Mouse (Mus musculus): ENCODE measurements around the gene Spred2. TPM values are rescaled to one million over a fixed set of nuclear protein-coding genes. Genes with fewer than 3 reads are reported as not detected.

The Spred2 gene
- polyA plus RNA-seq, 1 experiment from 2014 or later, result 8.4 TPM

GRCm38 (mm10) chr11:19977687-19978086 lies 53.5 kb downstream of the Spred2 start:
- Histone ChIP-seq H3K4me3 (ENCODE audit: low read depth, low read length) (no peak overlapping the region), H3K9ac (ENCODE audit: low read length) (no peak overlapping the region), H3K36me3 (ENCODE audit: control insufficient read depth, insufficient read depth, low read length) (no peaks in the 10 kb centered on the region), H3K4me2 (ENCODE audit: low read length) (no peak overlapping the region), H3K4me1 (replicated peaks; ENCODE audit: control insufficient read depth, insufficient read depth, low read length) (peaks cover 36% of the 10 kb centered on the region), H3K27ac (ENCODE audit: low read depth) (no peak overlapping the region), H3K9me3 (ENCODE audit: control insufficient read depth, low read length) (no peaks in the 10 kb centered on the region), H3K27me3 (replicated peaks; ENCODE audit: control insufficient read depth, insufficient read depth, low read length) (no peaks in the 10 kb centered on the region)
- WGBS, result 77% methylated on average over 2 of the region's 2 CpGs
- no peak for ATAC-seq (replicated peaks; ENCODE audit: low FRiP score, low TSS enrichment, low read depth)
- no peak for DNase-seq (ENCODE audit: low spot score)

- H3K4me1 ChIP-seq (replicated peaks; ENCODE audit: control insufficient read depth, insufficient read depth, low read length), result peaks cover 36% of the 10 kb centered on the region
- no peak overlapping the region for H3K9ac ChIP-seq (ENCODE audit: low read length)
- 17% methylated on average over 14 of the region's 14 CpGs for WGBS
Observed at GRCm38 (mm10) chr11:19979338-19979737, 55.2 kb downstream of the Spred2 start.

GRCm38 (mm10) chr11:19982113-19982512 lies 57.9 kb downstream of the Spred2 start:
- WGBS, result 85% methylated on average over 6 of the region's 6 CpGs
- Histone ChIP-seq H3K9ac (ENCODE audit: low read length) (no peak overlapping the region), H3K4me2 (ENCODE audit: low read length) (no peak overlapping the region), H3K4me1 (replicated peaks; ENCODE audit: control insufficient read depth, insufficient read depth, low read length) (peaks cover 62% of the 10 kb centered on the region), H3K27me3 (replicated peaks; ENCODE audit: control insufficient read depth, insufficient read depth, low read length) (no peaks in the 10 kb centered on the region), H3K27ac (ENCODE audit: low read depth) (no peak overlapping the region), H3K36me3 (ENCODE audit: control insufficient read depth, insufficient read depth, low read length) (no peaks in the 10 kb centered on the region), H3K4me3 (ENCODE audit: low read depth, low read length) (no peak overlapping the region), H3K9me3 (ENCODE audit: control insufficient read depth, low read length) (no peaks in the 10 kb centered on the region)
- ATAC-seq (replicated peaks; ENCODE audit: low FRiP score, low TSS enrichment, low read depth) (no peak), DNase-seq (ENCODE audit: low spot score) (no peak)

More at GRCm38 (mm10) chr11:19979338-19979737, 55.2 kb downstream of the Spred2 start:
- Histone ChIP-seq H3K36me3 (ENCODE audit: control insufficient read depth, insufficient read depth, low read length) (no peaks in the 10 kb centered on the region), H3K4me3 (ENCODE audit: low read depth, low read length) (no peak overlapping the region), H3K9me3 (ENCODE audit: control insufficient read depth, low read length) (no peaks in the 10 kb centered on the region), H3K27ac (ENCODE audit: low read depth) (peak overlapping the region; percentile 76), H3K4me2 (ENCODE audit: low read length) (peak overlapping the region; percentile 44), H3K27me3 (replicated peaks; ENCODE audit: control insufficient read depth, insufficient read depth, low read length) (no peaks in the 10 kb centered on the region)
- ATAC-seq (replicated peaks; ENCODE audit: low FRiP score, low TSS enrichment, low read depth) (peak; percentile 89), DNase-seq (ENCODE audit: low spot score) (peak; percentile 73)

- WGBS, result 46% methylated on average over 6 of the region's 6 CpGs
Observed at GRCm38 (mm10) chr11:19982779-19983178, 58.6 kb downstream of the Spred2 start.

DNA sequence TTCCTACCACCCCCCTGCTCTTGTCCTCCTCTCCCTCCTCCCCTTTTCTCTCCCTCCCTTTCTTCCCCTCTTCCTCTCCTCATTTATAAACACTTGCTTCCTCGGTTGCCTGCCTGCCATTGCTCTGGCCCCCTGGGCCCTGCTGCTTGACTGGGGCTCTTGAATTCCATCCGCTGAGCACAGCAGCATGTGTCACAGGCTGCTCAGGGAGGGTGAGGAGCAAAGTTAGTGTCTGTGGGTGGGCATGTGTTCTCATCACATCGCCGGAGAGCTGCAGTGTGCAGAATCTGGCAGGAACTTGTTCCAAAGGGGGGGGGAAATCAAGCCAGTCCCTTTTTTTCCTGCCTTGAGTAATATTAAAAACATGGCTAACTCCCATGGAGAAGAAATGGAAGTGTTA lies 59.1 kb downstream of the Spred2 start:
- no peak overlapping the region for H3K4me3 ChIP-seq (ENCODE audit: low read depth, low read length)
- H3K4me2 ChIP-seq (ENCODE audit: low read length), result no peak overlapping the region; the same call in 1 of the 2 replicates
- H3K27ac ChIP-seq (ENCODE audit: low read depth), result peak overlapping the region; percentile 7; the same call in 1 of the 2 replicates
- DNase-seq (ENCODE audit: low spot score), result no peak
- H3K36me3 ChIP-seq (ENCODE audit: control insufficient read depth, insufficient read depth, low read length), result no peaks in the 10 kb centered on the region
- H3K9me3 ChIP-seq (ENCODE audit: control insufficient read depth, low read length), result no peaks in the 10 kb centered on the region
- H3K9ac ChIP-seq (ENCODE audit: low read length), result no peak overlapping the region
- no peak for ATAC-seq (replicated peaks; ENCODE audit: low FRiP score, low TSS enrichment, low read depth)
- peaks cover 71% of the 10 kb centered on the region for H3K4me1 ChIP-seq (replicated peaks; ENCODE audit: control insufficient read depth, insufficient read depth, low read length)
- WGBS, result 21% methylated on average over 4 of the region's 4 CpGs
- no peaks in the 10 kb centered on the region for H3K27me3 ChIP-seq (replicated peaks; ENCODE audit: control insufficient read depth, insufficient read depth, low read length)

More at GRCm38 (mm10) chr11:19982779-19983178, 58.6 kb downstream of the Spred2 start:
- no peak for ATAC-seq (replicated peaks; ENCODE audit: low FRiP score, low TSS enrichment, low read depth)
- Histone ChIP-seq H3K9ac (ENCODE audit: low read length) (no peak overlapping the region), H3K36me3 (ENCODE audit: control insufficient read depth, insufficient read depth, low read length) (no peaks in the 10 kb centered on the region), H3K4me1 (replicated peaks; ENCODE audit: control insufficient read depth, insufficient read depth, low read length) (peaks cover 66% of the 10 kb centered on the region), H3K4me3 (ENCODE audit: low read depth, low read length) (no peak overlapping the region), H3K4me2 (ENCODE audit: low read length) (no peak overlapping the region), H3K27ac (ENCODE audit: low read depth) (peak overlapping the region; percentile 7), H3K27me3 (replicated peaks; ENCODE audit: control insufficient read depth, insufficient read depth, low read length) (no peaks in the 10 kb centered on the region), H3K9me3 (ENCODE audit: control insufficient read depth, low read length) (no peaks in the 10 kb centered on the region)
- no peak for DNase-seq (ENCODE audit: low spot score)

DNA sequence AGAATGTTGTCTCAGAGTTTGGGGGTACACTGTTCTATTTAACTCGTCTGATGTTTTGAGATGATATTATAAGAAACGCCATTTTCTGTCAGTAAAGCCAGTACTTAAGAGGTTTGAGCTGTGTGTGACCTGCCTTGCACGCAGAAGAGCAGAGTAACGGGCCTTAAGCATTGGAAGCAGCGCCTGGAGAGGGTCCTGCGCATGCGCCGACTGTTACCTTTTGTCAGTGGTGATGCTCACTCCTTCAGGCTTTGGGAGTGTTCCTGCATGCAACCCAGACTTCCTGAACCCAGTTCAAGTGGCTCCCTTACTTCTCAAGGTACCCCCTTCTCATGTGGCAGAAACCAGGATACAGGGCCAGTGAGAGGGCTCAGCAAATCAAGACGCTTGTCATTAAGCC lies 59.9 kb downstream of the Spred2 start:
- Histone ChIP-seq H3K4me3 (ENCODE audit: low read depth, low read length) (no peak overlapping the region), H3K9ac (ENCODE audit: low read length) (no peak overlapping the region), H3K27ac (ENCODE audit: low read depth) (no peak overlapping the region), H3K36me3 (ENCODE audit: control insufficient read depth, insufficient read depth, low read length) (no peaks in the 10 kb centered on the region), H3K27me3 (replicated peaks; ENCODE audit: control insufficient read depth, insufficient read depth, low read length) (no peaks in the 10 kb centered on the region), H3K4me1 (replicated peaks; ENCODE audit: control insufficient read depth, insufficient read depth, low read length) (peaks cover 71% of the 10 kb centered on the region), H3K4me2 (ENCODE audit: low read length) (no peak overlapping the region), H3K9me3 (ENCODE audit: control insufficient read depth, low read length) (no peaks in the 10 kb centered on the region)
- DNase-seq (ENCODE audit: low spot score) (no peak), ATAC-seq (replicated peaks; ENCODE audit: low FRiP score, low TSS enrichment, low read depth) (no peak)
- 82% methylated on average over 9 of the region's 9 CpGs for WGBS

DNA sequence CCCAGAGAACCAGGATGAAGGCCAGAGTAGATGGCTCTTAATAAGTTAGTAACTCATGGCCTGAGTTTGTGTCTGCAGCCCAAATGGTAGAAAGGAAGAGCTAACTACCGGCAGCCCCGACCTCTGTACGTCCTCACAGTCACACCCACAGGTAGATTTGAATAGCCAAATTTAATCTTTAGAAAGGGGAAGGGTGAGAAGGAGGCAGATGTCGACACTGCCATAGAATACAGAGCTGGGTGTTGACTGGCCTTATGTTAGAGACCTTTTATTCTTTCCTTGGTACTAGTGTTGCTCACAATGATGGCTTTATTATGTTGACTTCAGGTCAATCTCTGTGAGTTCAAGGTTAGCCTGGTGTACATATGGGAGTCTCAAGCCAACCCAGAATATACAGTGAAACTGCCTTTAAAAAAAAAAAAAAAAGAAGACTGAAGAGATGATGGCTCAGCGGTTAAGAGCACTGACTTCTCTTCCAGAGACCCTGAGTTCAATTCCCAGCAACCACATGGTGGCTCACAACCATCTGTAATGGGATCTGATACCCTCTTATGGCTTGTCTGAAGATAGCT lies 61.2 kb downstream of the Spred2 start:
- no peak for ATAC-seq (replicated peaks; ENCODE audit: low FRiP score, low TSS enrichment, low read depth)
- H3K4me1 ChIP-seq (replicated peaks; ENCODE audit: control insufficient read depth, insufficient read depth, low read length), result peaks cover 68% of the 10 kb centered on the region
- WGBS, result 63% methylated on average over 5 of the region's 5 CpGs
- no peak for DNase-seq (ENCODE audit: low spot score)
- no peak overlapping the region for H3K9ac ChIP-seq (ENCODE audit: low read length)
- H3K4me2 ChIP-seq (ENCODE audit: low read length), result no peak overlapping the region
- H3K9me3 ChIP-seq (ENCODE audit: control insufficient read depth, low read length), result no peaks in the 10 kb centered on the region
- H3K27ac ChIP-seq (ENCODE audit: low read depth), result no peak overlapping the region
- H3K36me3 ChIP-seq (ENCODE audit: control insufficient read depth, insufficient read depth, low read length), result no peaks in the 10 kb centered on the region
- no peak overlapping the region for H3K4me3 ChIP-seq (ENCODE audit: low read depth, low read length)
- H3K27me3 ChIP-seq (replicated peaks; ENCODE audit: control insufficient read depth, insufficient read depth, low read length), result no peaks in the 10 kb centered on the region

DNA sequence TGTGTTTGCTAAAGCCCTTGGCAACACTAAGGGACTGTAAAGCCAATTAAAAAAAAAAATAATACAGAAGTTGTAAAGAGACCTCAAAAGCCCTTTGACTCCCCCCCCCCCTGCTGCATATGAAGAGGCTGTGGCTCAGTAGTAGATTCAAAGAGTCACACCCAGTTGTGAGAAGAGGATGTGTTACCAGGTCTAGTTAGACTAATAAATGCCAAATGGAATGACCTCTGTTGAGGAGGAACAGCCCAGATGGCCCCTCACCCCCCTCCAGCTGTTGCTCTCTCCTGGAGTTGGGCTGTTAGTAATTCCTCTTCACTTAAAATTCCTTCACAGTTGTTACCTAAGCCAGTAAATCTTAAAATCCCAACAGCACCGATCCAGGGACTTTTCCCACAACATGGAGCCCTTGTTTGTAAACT lies 62.3 kb downstream of the Spred2 start:
- Histone ChIP-seq H3K27ac (ENCODE audit: low read depth) (peak overlapping the region; percentile 76), H3K4me1 (replicated peaks; ENCODE audit: control insufficient read depth, insufficient read depth, low read length) (peaks cover 75% of the 10 kb centered on the region), H3K9me3 (ENCODE audit: control insufficient read depth, low read length) (no peaks in the 10 kb centered on the region), H3K36me3 (ENCODE audit: control insufficient read depth, insufficient read depth, low read length) (no peaks in the 10 kb centered on the region), H3K4me2 (ENCODE audit: low read length) (peak overlapping the region; percentile 29), H3K9ac (ENCODE audit: low read length) (no peak overlapping the region), H3K27me3 (replicated peaks; ENCODE audit: control insufficient read depth, insufficient read depth, low read length) (no peaks in the 10 kb centered on the region), H3K4me3 (ENCODE audit: low read depth, low read length) (no peak overlapping the region)
- no peak for ATAC-seq (replicated peaks; ENCODE audit: low FRiP score, low TSS enrichment, low read depth)
- 3% methylated on average over 1 of the region's 1 CpGs for WGBS
- no peak for DNase-seq (ENCODE audit: low spot score)
